Mouse (Mus musculus) gastrocnemius, adult 8-10 months (tissue): ENCODE measurements around the gene D8Ertd738e. TPM values are rescaled to one million over a fixed set of nuclear protein-coding genes. Genes with fewer than 3 reads are reported as not detected.

Source experiments
- DNase-seq, 2 experiments: peaks; one replicate each; pipeline ENCODE4 v3.0.0; 2022; ENCODE audit warnings: low spot score in 2 of 2
- total RNA-seq, 4 experiments: library from RNA; stranded (reverse); gene quantifications; 2 replicates each; pipeline ENCODE4 v1.2.4; 2022

The D8Ertd738e gene
- total RNA-seq, 4 experiments from 2014 or later, result 142 to 179 (median 152) TPM

- DNase-seq, result no peak
Measured at GRCm38 (mm10) chr8:84236410-84236997, 13.0 kb downstream of the D8Ertd738e start.

- DNase-seq, result no peak
Measured at GRCm38 (mm10) chr8:84235746-84236409, 13.6 kb downstream of the D8Ertd738e start.

DNA sequence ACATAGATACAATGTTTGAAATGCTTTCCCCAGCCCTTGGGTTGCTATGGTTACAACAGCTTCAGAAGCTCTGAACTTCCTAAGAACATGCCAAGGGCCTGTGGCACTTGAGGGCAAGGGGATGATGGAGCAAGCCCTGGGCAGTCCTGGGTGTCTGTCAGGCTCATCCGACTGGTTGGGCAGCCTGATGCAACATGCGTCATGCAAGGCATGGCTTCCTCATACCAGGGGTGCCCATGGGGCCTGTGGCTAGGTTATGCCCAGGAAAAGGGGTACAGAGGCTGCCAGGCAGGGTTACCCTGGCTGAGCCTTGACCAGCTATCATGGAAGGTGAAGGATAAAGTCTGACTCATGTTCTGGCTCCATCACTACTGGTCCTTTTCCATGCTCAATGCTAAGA lies 16.5 kb downstream of the D8Ertd738e start:
- no peak for DNase-seq

GRCm38 (mm10) chr8:84230735-84231134 lies 18.8 kb downstream of the D8Ertd738e start:
- DNase-seq, result no peak

DNA sequence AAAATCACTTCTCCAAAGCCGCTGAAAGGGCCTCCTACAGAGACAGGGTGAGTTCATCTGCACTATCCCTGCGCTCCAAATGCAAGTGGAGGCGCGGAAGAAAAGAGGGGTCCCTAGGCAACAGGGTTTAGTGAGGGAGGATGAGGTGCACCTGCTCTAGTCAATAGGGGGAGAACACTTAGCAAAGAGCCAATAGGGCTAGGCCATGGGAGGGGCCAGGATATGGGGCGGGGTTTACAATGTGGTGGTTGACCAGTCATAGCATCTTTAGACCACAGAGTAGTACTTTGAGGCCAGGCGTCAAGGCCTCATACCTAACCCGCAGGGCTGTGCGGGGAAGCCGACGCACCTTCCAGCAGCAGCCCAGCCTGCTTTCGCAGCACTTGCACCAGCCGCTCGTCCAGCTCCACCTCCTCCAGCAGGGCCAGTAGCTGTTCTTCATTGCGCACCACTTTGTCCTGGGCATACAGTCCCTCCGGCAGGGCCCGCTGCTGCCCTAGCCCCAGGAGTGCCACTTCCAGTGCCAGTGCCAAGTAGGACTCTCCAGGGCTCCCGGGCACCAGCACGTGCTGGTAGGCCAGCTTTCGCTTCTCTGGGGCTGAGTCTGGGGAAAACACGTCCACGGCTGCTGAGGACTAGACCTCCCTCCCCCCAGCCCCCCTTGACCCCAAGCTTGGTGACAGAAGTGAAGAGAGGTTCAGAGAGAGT lies 26.0 kb downstream of the D8Ertd738e start:
- no peak for DNase-seq

- DNase-seq, result no peak
Measured at GRCm38 (mm10) chr8:84222566-84223165, 26.9 kb downstream of the D8Ertd738e start.

GRCm38 (mm10) chr8:84220105-84220504 lies 29.4 kb downstream of the D8Ertd738e start:
- no peak for DNase-seq

DNA sequence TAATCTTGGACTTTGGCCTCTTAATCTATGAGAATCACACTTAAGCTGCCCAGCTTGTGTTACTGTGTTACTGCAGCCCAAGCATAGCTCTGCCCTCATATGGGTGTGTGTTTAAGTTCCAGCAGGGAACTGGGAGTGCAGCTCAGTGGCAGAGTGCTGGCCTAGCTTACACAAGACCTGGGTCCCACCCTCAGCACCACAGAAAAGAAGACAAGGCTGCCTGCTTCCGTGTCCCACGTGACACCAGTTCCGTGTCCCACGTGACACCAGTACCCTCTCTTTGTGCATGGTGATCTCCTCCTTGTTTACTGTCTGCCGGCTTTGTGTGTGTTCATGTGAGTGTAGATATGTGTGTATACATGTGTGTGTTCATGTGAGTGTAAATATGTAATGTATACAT lies 31.4 kb downstream of the D8Ertd738e start:
- DNase-seq, result no peak

GRCm38 (mm10) chr8:84217206-84217605 lies 32.3 kb downstream of the D8Ertd738e start:
- no peak for DNase-seq

GRCm38 (mm10) chr8:84213277-84213676 lies 36.2 kb downstream of the D8Ertd738e start:
- DNase-seq, result no peak

DNA sequence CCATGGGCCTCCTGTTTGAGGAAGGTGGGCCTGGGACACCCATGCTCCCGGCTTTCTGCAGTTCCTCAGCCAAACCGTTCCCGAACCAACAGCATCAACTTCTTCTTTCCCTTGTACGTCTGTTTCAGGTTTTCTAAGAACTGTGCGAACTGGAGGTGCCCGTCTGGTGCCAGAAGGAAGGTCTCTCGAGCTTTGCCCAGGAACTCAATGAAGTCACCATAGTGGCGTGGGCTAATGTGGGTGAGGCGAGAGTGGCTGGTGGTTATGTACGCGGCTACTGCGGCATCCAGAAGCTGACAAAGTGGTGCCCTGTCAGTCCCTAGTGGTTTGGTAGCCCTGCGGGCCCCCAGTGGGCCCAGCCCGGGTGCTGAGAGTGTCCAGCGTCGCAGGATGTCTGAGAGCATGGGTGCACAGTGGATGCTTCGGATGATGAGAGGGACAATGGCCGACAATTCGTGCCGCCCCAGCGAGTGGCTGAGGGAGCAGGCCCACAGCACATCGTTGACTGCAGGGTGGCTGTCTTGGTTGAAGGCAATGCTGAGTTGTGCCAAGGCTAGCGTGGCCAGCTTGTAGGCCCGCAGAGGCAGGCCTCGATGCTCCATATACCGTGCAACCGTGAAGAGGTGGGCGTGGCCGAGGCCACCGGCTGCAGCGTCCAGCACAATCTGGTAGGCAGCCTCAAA lies 37.5 kb downstream of the D8Ertd738e start:
- DNase-seq, result no peak

DNA sequence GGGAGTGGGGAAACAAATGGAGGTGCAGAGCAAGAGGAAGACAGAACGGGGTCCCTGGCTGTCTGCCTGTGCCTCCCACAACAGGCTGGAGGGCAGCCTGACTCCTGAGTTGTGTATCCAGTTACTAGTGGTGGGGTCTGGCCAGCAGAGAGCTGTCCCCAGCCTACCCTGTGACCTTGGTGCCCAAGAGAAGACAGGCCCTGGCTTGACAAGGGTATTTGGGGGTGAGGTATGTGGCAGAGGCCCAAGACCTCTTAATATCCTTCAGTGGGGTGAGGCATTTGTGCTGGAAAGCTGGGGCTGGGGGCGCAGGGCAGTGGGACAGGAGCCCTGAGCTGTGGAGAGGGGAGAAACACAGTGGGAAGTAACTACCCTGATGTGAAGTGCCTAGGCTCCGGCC lies 38.3 kb downstream of the D8Ertd738e start:
- no peak for DNase-seq

DNA sequence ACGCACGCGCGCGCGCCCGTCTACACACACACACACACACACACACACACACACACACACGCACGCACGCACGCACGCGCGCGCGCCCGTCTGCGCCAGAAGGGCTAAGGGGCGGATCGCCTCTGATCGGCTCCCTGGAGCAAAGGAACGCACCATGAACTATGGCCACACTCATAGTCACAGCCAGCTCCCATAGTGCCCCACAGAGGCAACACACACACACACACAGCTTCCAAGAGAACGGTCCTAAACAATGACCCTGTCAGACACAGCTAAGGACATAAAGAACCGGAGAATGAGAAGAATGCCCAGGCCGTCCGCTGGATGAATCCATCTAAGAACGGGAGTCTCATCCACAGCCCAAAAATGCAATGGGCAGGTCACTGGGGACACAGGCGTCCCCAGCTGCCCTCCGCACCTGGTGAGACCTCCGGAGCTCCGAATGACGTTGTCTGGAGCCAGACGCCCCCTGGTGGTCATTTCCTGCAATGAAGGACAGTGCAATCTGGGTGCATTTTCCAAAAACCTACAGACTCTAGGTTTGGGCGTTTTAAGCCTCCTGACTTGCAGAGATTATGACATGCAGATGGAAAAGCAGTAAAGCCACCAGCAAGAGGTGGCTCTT lies 39.2 kb downstream of the D8Ertd738e start:
- peak; percentile 70 to 76 for DNase-seq

- no peak for DNase-seq
Measured at GRCm38 (mm10) chr8:84208381-84209380, 40.8 kb downstream of the D8Ertd738e start.

GRCm38 (mm10) chr8:84207811-84208210 lies 41.7 kb downstream of the D8Ertd738e start:
- peak in 1 of 2 experiments; percentile 39 for DNase-seq

GRCm38 (mm10) chr8:84206666-84207065 lies 42.9 kb downstream of the D8Ertd738e start:
- no peak for DNase-seq

DNA sequence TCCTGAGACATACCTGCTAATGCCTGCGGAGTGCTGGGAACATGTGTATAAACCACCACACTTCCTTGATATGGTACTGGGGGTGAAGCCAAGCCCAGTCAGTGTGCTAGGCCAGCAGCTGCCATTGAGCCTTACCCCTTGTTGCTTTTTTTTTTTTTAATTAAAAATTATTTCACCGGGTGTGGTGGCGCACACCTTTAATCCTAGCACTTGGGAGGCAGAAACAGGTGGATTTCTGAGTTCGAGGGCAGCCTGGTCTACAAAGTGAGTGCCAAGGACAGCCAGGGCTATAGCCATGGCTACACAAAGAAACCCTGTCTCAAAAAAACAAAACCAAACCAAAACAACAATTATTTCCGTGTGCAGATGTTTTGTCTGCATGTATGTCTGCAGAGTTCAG lies 44.4 kb downstream of the D8Ertd738e start:
- DNase-seq, result no peak

DNA sequence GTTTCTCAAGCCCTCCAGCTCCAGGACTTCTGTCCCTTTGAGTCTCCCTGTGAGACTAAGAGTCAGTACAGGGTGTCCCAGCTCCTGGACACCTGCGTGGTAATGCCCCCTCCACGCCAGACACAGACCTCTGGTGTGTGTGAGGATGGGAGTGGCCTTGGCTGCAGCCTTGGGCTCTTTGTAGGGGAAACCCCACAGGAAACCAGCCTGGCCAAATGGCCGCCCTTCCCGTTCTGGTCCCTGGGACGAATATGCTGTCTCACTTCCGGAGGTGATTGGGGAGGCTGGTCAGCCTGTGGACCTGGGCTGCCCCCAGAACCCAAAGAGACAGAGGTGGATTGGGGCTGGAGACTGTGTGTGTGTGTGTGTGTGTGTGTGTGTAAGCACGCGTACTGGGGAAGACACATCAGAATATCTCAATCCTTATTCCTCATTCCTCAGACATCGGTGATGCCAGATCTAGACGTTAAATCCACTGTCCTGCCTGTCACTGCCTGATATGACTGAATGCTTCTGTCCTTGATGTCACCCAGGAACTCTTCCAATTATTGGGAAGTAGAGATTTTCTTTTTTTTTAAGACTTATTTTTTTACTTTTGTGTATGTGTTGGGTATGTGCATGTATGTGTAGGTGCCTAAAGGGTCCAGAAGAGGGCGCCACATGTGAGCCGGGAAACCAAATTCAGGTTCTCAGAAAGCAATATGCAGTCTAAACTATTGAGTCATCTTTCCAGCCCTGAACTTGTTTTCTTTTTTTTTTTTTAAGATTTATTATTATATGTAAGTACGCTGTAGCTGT lies 45.3 kb downstream of the D8Ertd738e start:
- DNase-seq, result peak; percentile 68 to 75
